Mouse (Mus musculus) cerebellum, adult 9-11 months (tissue): ENCODE measurements around the gene Slc16a5.

Experiments
- DNase-seq: peaks from one replicate; pipeline ENCODE4 v3.0.0; 2022

Gene Slc16a5

GRCm38 (mm10) chr11:115519581-115519980, 57.3 kb downstream of the Slc16a5 start:
- DNase-seq: no peak

GRCm38 (mm10) chr11:115520218-115520617, 57.9 kb downstream of the Slc16a5 start:
- no peak for DNase-seq

GRCm38 (mm10) chr11:115521080-115521479, 58.8 kb downstream of the Slc16a5 start:
- DNase-seq: no peak

- DNase-seq: no peak
Measured at GRCm38 (mm10) chr11:115522238-115522637, 60.0 kb downstream of the Slc16a5 start.

GRCm38 (mm10) chr11:115522703-115523102, 60.4 kb downstream of the Slc16a5 start:
- DNase-seq: no peak
